Mouse (Mus musculus): ENCODE data around the gene Rpl18a. TPM values are rescaled to one million over a fixed set of nuclear protein-coding genes. Genes with fewer than 3 reads are reported as not detected.

Gene Rpl18a
- polyA plus RNA-seq, 1 experiment from 2014 or later: 2,572 TPM

GRCm38 (mm10) chr8:70863956-70864711 is 33.1 kb downstream of the Rpl18a start:
- no peak for ATAC-seq (ENCODE audit: low read depth)
- Histone ChIP-seq H3K27me3 (peaks cover 17% of the 10 kb centered on the region; the same call in 1 of the 2 replicates), H3K36me3 (peaks cover 8% of the 10 kb centered on the region), H3K4me1 (replicated peaks) (peaks cover 68% of the 10 kb centered on the region), H3K27ac (replicated peaks) (peak overlapping the region; percentile 97), H3K4me3 (peak overlapping the region; percentile 58), H3K9ac (peak overlapping the region; percentile 80), H3K4me2 (peak overlapping the region; percentile 96), H3K9me3 (no peaks in the 10 kb centered on the region)
- WGBS: 1% methylated on average over 46 of the region's 46 CpGs

- peaks cover 66% of the 10 kb centered on the region for H3K4me1 ChIP-seq (replicated peaks)
- H3K36me3 ChIP-seq: peaks cover 6% of the 10 kb centered on the region
- WGBS: under 1% methylated on average over 55 of the region's 55 CpGs
- H3K27me3 ChIP-seq: peaks cover 17% of the 10 kb centered on the region; the same call in 1 of the 2 replicates
- H3K9ac ChIP-seq: peak within 1 kb of the TSS; percentile 80
- H3K27ac ChIP-seq (replicated peaks): peak within 1 kb of the TSS; percentile 97
- ATAC-seq (ENCODE audit: low read depth): no peak
- peak within 1 kb of the TSS; percentile 58 for H3K4me3 ChIP-seq
- peak within 1 kb of the TSS; percentile 96 for H3K4me2 ChIP-seq
- H3K9me3 ChIP-seq: no peaks in the 10 kb centered on the region
These were observed 34.2 kb downstream of the Rpl18a start, which contains the start of gene Kcnn1 for GRCm38 (mm10) chr8:70862824-70863641. Gene Kcnn1, minus strand, starts transcription at chr8:70863258.

- Histone ChIP-seq H3K4me1 (replicated peaks) (peaks cover 57% of the 10 kb centered on the region), H3K27me3 (peaks cover 13% of the 10 kb centered on the region; the same call in 1 of the 2 replicates), H3K4me3 (no peak overlapping the region), H3K27ac (replicated peaks) (no peak overlapping the region), H3K9ac (peak overlapping the region; percentile 26; the same call in 1 of the 2 replicates), H3K36me3 (peaks cover 11% of the 10 kb centered on the region; the same call in 1 of the 2 replicates), H3K4me2 (peak overlapping the region; percentile 69; the same call in 1 of the 2 replicates), H3K9me3 (no peaks in the 10 kb centered on the region)
- WGBS: 7% methylated on average over 4 of the region's 4 CpGs
- no peak for ATAC-seq (ENCODE audit: low read depth)
These were observed 39.7 kb downstream of the Rpl18a start for GRCm38 (mm10) chr8:70857516-70857915.

- Histone ChIP-seq H3K9me3 (no peaks in the 10 kb centered on the region), H3K4me2 (peak overlapping the region; percentile 69), H3K27me3 (0 out of 2 replicates have a peak, but pooled peaks cover 5% of the 10 kb centered on the region), H3K36me3 (peaks cover 14% of the 10 kb centered on the region; the same call in 1 of the 2 replicates), H3K27ac (replicated peaks) (no peak overlapping the region; the same call in 1 of the 2 replicates), H3K4me3 (peak overlapping the region; percentile 47), H3K4me1 (replicated peaks) (peaks cover 56% of the 10 kb centered on the region), H3K9ac (peak overlapping the region; percentile 65)
- WGBS: 6% methylated on average over 33 of the region's 33 CpGs
- ATAC-seq (ENCODE audit: low read depth): peak; percentile 75
These were observed 40.5 kb downstream of the Rpl18a start for GRCm38 (mm10) chr8:70856541-70857197.

- no peaks in the 10 kb centered on the region for H3K27me3 ChIP-seq
- peak overlapping the region; percentile 69 for H3K4me2 ChIP-seq
- 68% methylated on average over 5 of the region's 5 CpGs for WGBS
- H3K36me3 ChIP-seq: peaks cover 14% of the 10 kb centered on the region; the same call in 1 of the 2 replicates
- H3K4me3 ChIP-seq: peak overlapping the region; percentile 47
- no peak overlapping the region for H3K27ac ChIP-seq (replicated peaks)
- no peak for ATAC-seq (ENCODE audit: low read depth)
- H3K9me3 ChIP-seq: no peaks in the 10 kb centered on the region
- peaks cover 52% of the 10 kb centered on the region for H3K4me1 ChIP-seq (replicated peaks)
- peak overlapping the region; percentile 8; the same call in 1 of the 2 replicates for H3K9ac ChIP-seq
These were observed 41.2 kb downstream of the Rpl18a start for GRCm38 (mm10) chr8:70856028-70856427.

- Histone ChIP-seq H3K9ac (no peak overlapping the region), H3K4me3 (no peak overlapping the region), H3K27me3 (no peaks in the 10 kb centered on the region), H3K27ac (replicated peaks) (no peak overlapping the region), H3K9me3 (no peaks in the 10 kb centered on the region), H3K4me2 (no peak overlapping the region), H3K4me1 (replicated peaks) (peaks cover 49% of the 10 kb centered on the region), H3K36me3 (peaks cover 16% of the 10 kb centered on the region; the same call in 1 of the 2 replicates)
- 91% methylated on average over 2 of the region's 2 CpGs for WGBS
- ATAC-seq (ENCODE audit: low read depth): no peak
These were observed 43.3 kb downstream of the Rpl18a start for GRCm38 (mm10) chr8:70853863-70854262.

GRCm38 (mm10) chr8:70852595-70853231 is 44.5 kb downstream of the Rpl18a start:
- ATAC-seq (ENCODE audit: low read depth): no peak
- Histone ChIP-seq H3K4me1 (replicated peaks) (peaks cover 39% of the 10 kb centered on the region), H3K4me3 (no peak overlapping the region), H3K27ac (replicated peaks) (no peak overlapping the region), H3K9me3 (no peaks in the 10 kb centered on the region), H3K4me2 (no peak overlapping the region), H3K36me3 (peaks cover 16% of the 10 kb centered on the region; the same call in 1 of the 2 replicates), H3K27me3 (no peaks in the 10 kb centered on the region), H3K9ac (no peak overlapping the region)
- 94% methylated on average over 41 of the region's 41 CpGs for WGBS

- H3K4me3 ChIP-seq: no peak overlapping the region
- 49% methylated on average over 6 of the region's 6 CpGs for WGBS
- no peaks in the 10 kb centered on the region for H3K27me3 ChIP-seq
- no peak for ATAC-seq (ENCODE audit: low read depth)
- H3K4me2 ChIP-seq: no peak overlapping the region
- H3K36me3 ChIP-seq: peaks cover 16% of the 10 kb centered on the region; the same call in 1 of the 2 replicates
- H3K9ac ChIP-seq: no peak overlapping the region
- H3K9me3 ChIP-seq: no peaks in the 10 kb centered on the region
- H3K27ac ChIP-seq (replicated peaks): no peak overlapping the region
- H3K4me1 ChIP-seq (replicated peaks): peaks cover 30% of the 10 kb centered on the region
These were observed 45.4 kb downstream of the Rpl18a start for GRCm38 (mm10) chr8:70851837-70852236.

GRCm38 (mm10) chr8:70850947-70851346 is 46.3 kb downstream of the Rpl18a start:
- Histone ChIP-seq H3K9ac (no peak overlapping the region), H3K4me2 (no peak overlapping the region), H3K4me1 (replicated peaks) (peaks cover 21% of the 10 kb centered on the region), H3K27ac (replicated peaks) (no peak overlapping the region), H3K9me3 (no peaks in the 10 kb centered on the region), H3K36me3 (peaks cover 16% of the 10 kb centered on the region; the same call in 1 of the 2 replicates), H3K27me3 (no peaks in the 10 kb centered on the region), H3K4me3 (no peak overlapping the region)
- WGBS: 92% methylated on average over 4 of the region's 4 CpGs
- no peak for ATAC-seq (ENCODE audit: low read depth)

GRCm38 (mm10) chr8:70850132-70850845 is 46.9 kb downstream of the Rpl18a start:
- Histone ChIP-seq H3K9ac (no peak overlapping the region), H3K9me3 (no peaks in the 10 kb centered on the region), H3K27me3 (no peaks in the 10 kb centered on the region), H3K4me1 (replicated peaks) (peaks cover 16% of the 10 kb centered on the region), H3K4me3 (no peak overlapping the region), H3K27ac (replicated peaks) (no peak overlapping the region), H3K4me2 (no peak overlapping the region), H3K36me3 (peaks cover 16% of the 10 kb centered on the region; the same call in 1 of the 2 replicates)
- no peak for ATAC-seq (ENCODE audit: low read depth)
- WGBS: 80% methylated on average over 7 of the region's 7 CpGs
